Mouse (Mus musculus) kidney, adult 9 months (tissue): Measurements from ENCODE around the gene Ide.
"Not testable (repeated sequence)": the region's sequence is repeated elsewhere in the genome, so short reads cannot be mapped to it uniquely, and the experiment has no call there.

Experiments used
- DNase-seq: peaks from one replicate; pipeline ENCODE4 v3.0.0; 2022

The Ide gene

GRCm38 (mm10) chr19:37263943-37264897 lies 73.4 kb downstream of the Ide start:
- peak; percentile 95 for DNase-seq

GRCm38 (mm10) chr19:37263566-37263942 lies 74.1 kb downstream of the Ide start:
- DNase-seq: no peak

GRCm38 (mm10) chr19:37262389-37262788 lies 75.3 kb downstream of the Ide start:
- peak; percentile 49 for DNase-seq

GRCm38 (mm10) chr19:37255321-37255720 lies 82.3 kb downstream of the Ide start:
- DNase-seq: no peak

- no peak for DNase-seq
Measured at GRCm38 (mm10) chr19:37252104-37252503, 85.5 kb downstream of the Ide start.

GRCm38 (mm10) chr19:37248199-37248598 lies 89.5 kb downstream of the Ide start:
- DNase-seq: no peak

- DNase-seq: no peak
Measured at GRCm38 (mm10) chr19:37246859-37247258, 90.8 kb downstream of the Ide start.

GRCm38 (mm10) chr19:37242707-37243106 lies 94.9 kb downstream of the Ide start:
- no peak for DNase-seq

GRCm38 (mm10) chr19:37241201-37241600 lies 96.5 kb downstream of the Ide start:
- no peak for DNase-seq

GRCm38 (mm10) chr19:37239096-37239495 lies 98.6 kb downstream of the Ide start:
- DNase-seq: peak; percentile 49

GRCm38 (mm10) chr19:37238651-37239050 lies 99.0 kb downstream of the Ide start:
- DNase-seq: no peak

- no peak for DNase-seq
Measured at GRCm38 (mm10) chr19:37237712-37238437, 99.8 kb downstream of the Ide start.

- no peak for DNase-seq
Measured at GRCm38 (mm10) chr19:37237306-37237705, 100.3 kb downstream of the Ide start.

GRCm38 (mm10) chr19:37235818-37236217 lies 101.8 kb downstream of the Ide start:
- no peak for DNase-seq

GRCm38 (mm10) chr19:37233561-37234539 lies 103.8 kb downstream of the Ide start:
- DNase-seq: no peak

- DNase-seq: not testable (repeated sequence)
Measured at GRCm38 (mm10) chr19:37232598-37232997, 105.1 kb downstream of the Ide start.

- DNase-seq: no peak
Measured at GRCm38 (mm10) chr19:37225197-37225862, 112.3 kb downstream of the Ide start.
